Mouse (Mus musculus): ENCODE results near the gene Etv1. TPM values are rescaled to one million over a fixed set of nuclear protein-coding genes. Genes with fewer than 3 reads are reported as not detected.

Etv1 gene
- total RNA-seq (2023): 1 to 10 TPM in 1 of 2 experiments, not detected in 1; 2.1 TPM

DNA sequence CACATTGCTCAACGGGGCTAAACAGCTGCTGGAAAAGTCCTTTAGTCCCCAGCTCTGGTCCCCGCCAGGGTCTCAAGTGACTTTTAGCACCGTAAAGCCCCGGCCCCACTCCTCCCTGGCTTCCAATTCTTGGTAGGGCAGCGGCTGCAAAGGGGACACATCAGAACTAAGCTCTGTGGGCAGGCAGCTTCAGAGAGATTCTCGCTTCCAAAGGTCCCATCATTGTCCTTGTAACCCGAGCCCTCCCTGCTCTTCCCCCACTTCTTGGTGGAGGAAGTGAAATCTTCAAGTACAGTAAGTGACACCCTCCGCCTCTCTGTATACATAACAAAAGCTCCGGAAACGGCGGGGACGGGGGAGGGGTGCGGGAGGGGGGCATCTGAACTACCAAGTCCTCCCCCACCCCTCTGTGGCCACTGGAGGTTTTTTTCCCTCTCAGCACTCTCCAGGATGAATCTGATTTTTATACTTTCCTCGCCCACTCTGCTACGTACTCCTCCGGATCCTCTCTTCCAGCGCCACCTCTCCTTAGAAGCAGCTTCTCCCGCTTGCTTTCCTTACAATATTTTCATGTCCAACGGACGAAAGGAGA lies at the start of gene Etv1:
TSS of gene Etv1 (plus strand) at position 195 of the 592 bp plus-strand sequence.

All from T-cell, adult 66 days (primary cell).